Mouse (Mus musculus) regulatory T cell (primary cell): Measurements from ENCODE around the gene Gtpbp6.
"Not testable (repeated sequence)": the region's sequence is repeated elsewhere in the genome, so short reads cannot be mapped to it uniquely, and the experiment has no call there.

ENCODE experiments used
- in situ Hi-C: fragments of 300-600 bp; cut with MboI, MseI; formaldehyde crosslinking; loops from one replicate; pipeline ENCODE4 v1.15.1; 2025; ENCODE audit warnings: high pct_unique_total_duplicates

Gene Gtpbp6

GRCm38 (mm10) chr5:110107581-110108304, at the start of gene Gtpbp6:
Gene Gtpbp6 (minus strand): TSS chr5:110108197.
- in situ Hi-C loops = loop anchor here (5.0 to 10.0 kb wide), 4 partner anchors 53 to 243 kb away; partner anchors contain the start of genes Gm15446 and Golga3

- in situ Hi-C loops = no loop called here
Observed at GRCm38 (mm10) chr5:110143007-110143406, 35.0 kb upstream of the Gtpbp6 start.

GRCm38 (mm10) chr5:110142309-110142708, 34.3 kb upstream of the Gtpbp6 start:
- in situ Hi-C loops = no loop called here

GRCm38 (mm10) chr5:110140424-110140823, 32.4 kb upstream of the Gtpbp6 start:
- in situ Hi-C loops = no loop called here

- in situ Hi-C loops = no loop called here
Observed at GRCm38 (mm10) chr5:110139325-110139724, 31.3 kb upstream of the Gtpbp6 start.

- in situ Hi-C loops = no loop called here
Observed at GRCm38 (mm10) chr5:110137816-110138215, 29.8 kb upstream of the Gtpbp6 start.

- in situ Hi-C loops = no loop called here
Observed at GRCm38 (mm10) chr5:110136087-110136464, 28.1 kb upstream of the Gtpbp6 start.

- in situ Hi-C loops = no loop called here
Observed at GRCm38 (mm10) chr5:110135293-110136086, 27.5 kb upstream of the Gtpbp6 start, which contains the start of gene Chfr. Gene Chfr (plus strand): TSS chr5:110135842.

GRCm38 (mm10) chr5:110122380-110122779, 14.4 kb upstream of the Gtpbp6 start:
- in situ Hi-C loops = not testable (repeated sequence)

- in situ Hi-C loops = loop anchor here (5.0 to 10.0 kb wide), 4 partner anchors 55 to 245 kb away; partner anchors contain the start of genes Gm15446 and Golga3
Observed at GRCm38 (mm10) chr5:110109991-110110441, 2.0 kb upstream of the Gtpbp6 start, which contains the start of gene Zfp605. Gene Zfp605 (plus strand): TSS chr5:110110092.

- in situ Hi-C loops = loop anchor here (5.0 to 10.0 kb wide), 4 partner anchors 53 to 243 kb away; partner anchors contain the start of genes Gm15446 and Golga3
Observed at GRCm38 (mm10) chr5:110108305-110108628, 270 bp upstream of the Gtpbp6 start.

GRCm38 (mm10) chr5:110106901-110107564, 964 bp downstream of the Gtpbp6 start:
- in situ Hi-C loops = loop anchor here (5.0 to 10.0 kb wide), 4 partner anchors 52 to 242 kb away; partner anchors contain the start of genes Gm15446 and Golga3

GRCm38 (mm10) chr5:110106140-110106871, 1.7 kb downstream of the Gtpbp6 start:
- in situ Hi-C loops = loop anchor here (5.0 to 10.0 kb wide), 4 partner anchors 52 to 242 kb away; partner anchors contain the start of genes Gm15446 and Golga3

- in situ Hi-C loops = loop anchor here (5.0 to 10.0 kb wide), 5 partner anchors 50 to 552 kb away; partner anchors contain the start of genes Gm15446 and Golga3
Observed at GRCm38 (mm10) chr5:110104616-110105380, 3.2 kb downstream of the Gtpbp6 start.

GRCm38 (mm10) chr5:110103901-110104615, 3.9 kb downstream of the Gtpbp6 start:
- in situ Hi-C loops = loop anchor here (5.0 to 10.0 kb wide), 4 partner anchors 49 to 552 kb away; partner anchors contain the start of gene Gm15446

- in situ Hi-C loops = loop anchor here (5.0 to 10.0 kb wide), 4 partner anchors 48 to 551 kb away; partner anchors contain the start of gene Gm15446
Observed at GRCm38 (mm10) chr5:110102853-110103625, 5.0 kb downstream of the Gtpbp6 start.

- in situ Hi-C loops = loop anchor here (5.0 to 10.0 kb wide), 4 partner anchors 48 to 550 kb away; partner anchors contain the start of gene Gm15446
Observed at GRCm38 (mm10) chr5:110102429-110102828, 5.6 kb downstream of the Gtpbp6 start.

- in situ Hi-C loops = loop anchor here (5.0 to 10.0 kb wide), 4 partner anchors 47 to 550 kb away; partner anchors contain the start of gene Gm15446
Observed at GRCm38 (mm10) chr5:110101716-110102347, 6.2 kb downstream of the Gtpbp6 start.
